Mouse (Mus musculus): ENCODE measurements around the gene Dapp1. TPM values are rescaled to one million over a fixed set of nuclear protein-coding genes. Genes with fewer than 3 reads are reported as not detected.

The Dapp1 gene
- polyA plus RNA-seq, 1 experiment from 2014 or later: 1.8 TPM

DNA sequence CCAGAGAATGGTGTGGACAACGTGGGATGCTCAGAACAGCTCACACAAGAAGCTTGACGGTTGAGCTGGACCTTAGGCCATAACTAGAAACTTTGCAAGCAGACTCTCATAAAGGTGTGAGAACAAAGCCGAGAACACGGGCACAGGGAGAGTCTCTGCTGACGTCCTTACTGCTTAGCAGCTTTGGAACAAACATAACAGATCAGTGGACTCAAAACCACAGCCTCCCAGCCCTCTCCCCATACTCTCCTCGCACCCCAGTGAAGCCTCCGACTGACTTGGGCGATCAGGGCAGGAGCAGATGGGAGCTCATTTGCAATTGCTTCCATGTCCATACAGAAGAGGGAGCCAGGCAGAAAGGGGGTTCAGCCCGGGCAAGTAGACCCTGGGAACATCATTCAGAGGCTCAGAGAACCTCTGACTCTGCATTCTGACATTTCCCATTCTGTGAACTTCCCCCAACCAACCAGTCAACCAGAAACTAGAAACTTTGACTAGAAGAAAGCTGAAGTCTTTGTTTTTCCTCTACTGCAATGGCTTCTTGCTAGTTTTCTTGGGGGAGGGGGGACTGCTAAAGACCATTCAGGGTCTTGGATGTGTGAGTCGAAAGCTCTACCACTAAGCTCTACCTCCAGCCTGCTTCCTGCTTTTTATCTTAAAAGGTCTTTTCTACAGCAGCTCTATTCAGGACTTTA, 31.0 kb downstream of the Dapp1 start:
- H3K36me3 ChIP-seq: no peaks in the 10 kb centered on the region
- WGBS: 82% methylated on average over 10 of the region's 10 CpGs

GRCm38 (mm10) chr3:137947525-137947924, 33.8 kb downstream of the Dapp1 start:
- Histone ChIP-seq H3K4me1 (replicated peaks) (peaks cover 9% of the 10 kb centered on the region), H3K27me3 (no peaks in the 10 kb centered on the region), H3K9ac (no peak overlapping the region), H3K36me3 (no peaks in the 10 kb centered on the region), H3K4me2 (no peak overlapping the region), H3K27ac (no peak overlapping the region), H3K9me3 (no peaks in the 10 kb centered on the region), H3K4me3 (no peak overlapping the region)
- ATAC-seq (ENCODE audit: low FRiP score): no peak
- 84% methylated on average over 4 of the region's 4 CpGs for WGBS

More for the DNA sequence above, 31.0 kb downstream of the Dapp1 start:
- no peak for ATAC-seq (ENCODE audit: low FRiP score)
- H3K27ac ChIP-seq: no peak overlapping the region
- peaks cover 20% of the 10 kb centered on the region for H3K4me1 ChIP-seq (replicated peaks)
- H3K9ac ChIP-seq: no peak overlapping the region
- H3K9me3 ChIP-seq: no peaks in the 10 kb centered on the region
- H3K27me3 ChIP-seq: no peaks in the 10 kb centered on the region
- H3K4me3 ChIP-seq: no peak overlapping the region
- H3K4me2 ChIP-seq: no peak overlapping the region

- Histone ChIP-seq H3K4me3 (no peak overlapping the region), H3K9ac (no peak overlapping the region), H3K36me3 (no peaks in the 10 kb centered on the region), H3K4me1 (replicated peaks) (peaks cover 2% of the 10 kb centered on the region), H3K9me3 (no peaks in the 10 kb centered on the region), H3K4me2 (no peak overlapping the region), H3K27ac (no peak overlapping the region), H3K27me3 (no peaks in the 10 kb centered on the region)
- no peak for ATAC-seq (ENCODE audit: low FRiP score)
- 88% methylated on average over 3 of the region's 3 CpGs for WGBS
Observed at GRCm38 (mm10) chr3:137946827-137947226, 34.5 kb downstream of the Dapp1 start.

GRCm38 (mm10) chr3:137943737-137944154, 37.6 kb downstream of the Dapp1 start:
- Histone ChIP-seq H3K4me2 (no peak overlapping the region), H3K27ac (no peak overlapping the region), H3K4me1 (replicated peaks) (no peaks in the 10 kb centered on the region), H3K36me3 (no peaks in the 10 kb centered on the region), H3K9ac (no peak overlapping the region), H3K9me3 (no peaks in the 10 kb centered on the region), H3K4me3 (no peak overlapping the region), H3K27me3 (no peaks in the 10 kb centered on the region)
- no peak for ATAC-seq (ENCODE audit: low FRiP score)
- WGBS: 85% methylated on average over 6 of the region's 6 CpGs

- ATAC-seq (ENCODE audit: low FRiP score): no peak
- no peaks in the 10 kb centered on the region for H3K36me3 ChIP-seq
- H3K9ac ChIP-seq: no peak overlapping the region
- no peaks in the 10 kb centered on the region for H3K4me1 ChIP-seq (replicated peaks)
- 90% methylated on average over 12 of the region's 12 CpGs for WGBS
- no peaks in the 10 kb centered on the region for H3K27me3 ChIP-seq
- H3K4me3 ChIP-seq: no peak overlapping the region
- no peak overlapping the region for H3K4me2 ChIP-seq
- no peaks in the 10 kb centered on the region for H3K9me3 ChIP-seq
- H3K27ac ChIP-seq: no peak overlapping the region
Observed at GRCm38 (mm10) chr3:137942098-137942622, 39.2 kb downstream of the Dapp1 start.

DNA sequence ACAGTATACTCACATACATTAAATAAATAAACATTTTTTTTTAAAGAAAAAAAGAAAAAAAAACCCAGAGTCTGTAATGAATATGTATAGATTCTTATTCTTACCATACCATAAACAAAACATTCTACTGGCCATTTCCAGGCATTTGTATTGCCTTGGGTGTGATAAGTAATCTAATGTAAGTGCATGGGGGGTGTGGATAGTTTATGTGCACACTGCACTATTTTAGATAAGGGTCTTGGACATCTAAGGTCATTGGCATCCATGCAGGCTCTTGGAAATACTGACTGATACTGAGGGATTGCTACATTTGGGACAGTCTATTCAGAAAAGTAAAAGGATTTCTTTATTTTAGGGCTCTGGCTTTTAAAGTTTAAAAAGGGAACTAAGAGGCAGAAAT, 39.8 kb downstream of the Dapp1 start:
- Histone ChIP-seq H3K4me2 (no peak overlapping the region), H3K27ac (no peak overlapping the region), H3K9ac (no peak overlapping the region), H3K27me3 (no peaks in the 10 kb centered on the region), H3K4me1 (replicated peaks) (no peaks in the 10 kb centered on the region; the same call in 1 of the 2 replicates), H3K4me3 (no peak overlapping the region), H3K36me3 (no peaks in the 10 kb centered on the region), H3K9me3 (no peaks in the 10 kb centered on the region)
- no peak for ATAC-seq (ENCODE audit: low FRiP score)

- Histone ChIP-seq H3K4me2 (no peak overlapping the region), H3K4me3 (no peak overlapping the region), H3K36me3 (no peaks in the 10 kb centered on the region), H3K9me3 (no peaks in the 10 kb centered on the region), H3K9ac (no peak overlapping the region), H3K4me1 (replicated peaks) (peaks cover under 1% of the 10 kb centered on the region), H3K27ac (no peak overlapping the region), H3K27me3 (no peaks in the 10 kb centered on the region)
- ATAC-seq (ENCODE audit: low FRiP score): no peak
- 82% methylated on average over 4 of the region's 4 CpGs for WGBS
Observed at GRCm38 (mm10) chr3:137940757-137941156, 40.6 kb downstream of the Dapp1 start.

- H3K4me2 ChIP-seq: peak overlapping the region; percentile 13; the same call in 1 of the 2 replicates
Observed at GRCm38 (mm10) chr3:137938608-137939007, 42.7 kb downstream of the Dapp1 start.

DNA sequence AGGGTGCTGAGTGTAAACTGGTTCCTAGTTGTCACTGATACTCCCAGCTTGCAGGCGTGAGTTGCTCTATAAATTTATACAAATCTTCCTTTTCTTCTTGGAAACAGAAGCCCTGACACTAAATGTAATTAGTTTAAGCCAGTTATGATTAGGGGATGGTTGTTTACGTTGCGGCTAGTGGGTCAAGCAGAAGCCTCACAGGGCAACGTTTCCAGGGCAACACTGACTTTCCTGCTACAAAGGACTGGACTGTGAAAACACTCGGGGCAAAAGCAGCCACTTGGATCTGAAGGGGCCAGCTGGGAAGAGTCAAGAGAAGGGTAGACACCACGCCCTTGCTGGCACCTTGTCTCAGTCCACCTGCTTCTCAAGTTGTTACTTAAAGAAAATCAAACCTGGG, 44.8 kb downstream of the Dapp1 start:
- 37% methylated on average over 6 of the region's 6 CpGs for WGBS
- Histone ChIP-seq H3K27me3 (no peaks in the 10 kb centered on the region), H3K36me3 (peaks cover 3% of the 10 kb centered on the region), H3K4me2 (no peak overlapping the region), H3K9ac (no peak overlapping the region), H3K4me1 (replicated peaks) (peaks cover 5% of the 10 kb centered on the region), H3K9me3 (no peaks in the 10 kb centered on the region), H3K4me3 (no peak overlapping the region), H3K27ac (no peak overlapping the region)
- ATAC-seq (ENCODE audit: low FRiP score): no peak

More at GRCm38 (mm10) chr3:137938608-137939007, 42.7 kb downstream of the Dapp1 start:
- Histone ChIP-seq H3K9ac (no peak overlapping the region), H3K27ac (no peak overlapping the region), H3K36me3 (no peaks in the 10 kb centered on the region), H3K27me3 (no peaks in the 10 kb centered on the region), H3K4me3 (no peak overlapping the region), H3K9me3 (no peaks in the 10 kb centered on the region), H3K4me1 (replicated peaks) (peaks cover 5% of the 10 kb centered on the region)
- WGBS: 37% methylated on average over 6 of the region's 6 CpGs
- ATAC-seq (ENCODE audit: low FRiP score): peak; percentile 63; the same call in 1 of the 2 replicates

GRCm38 (mm10) chr3:137935570-137936525, 45.5 kb downstream of the Dapp1 start:
- Histone ChIP-seq H3K9ac (no peak overlapping the region), H3K4me3 (no peak overlapping the region), H3K4me1 (replicated peaks) (peaks cover 5% of the 10 kb centered on the region), H3K27ac (no peak overlapping the region), H3K9me3 (no peaks in the 10 kb centered on the region), H3K36me3 (peaks cover 8% of the 10 kb centered on the region), H3K27me3 (no peaks in the 10 kb centered on the region), H3K4me2 (no peak overlapping the region)
- WGBS: 39% methylated on average over 5 of the region's 5 CpGs
- ATAC-seq (ENCODE audit: low FRiP score): no peak

DNA sequence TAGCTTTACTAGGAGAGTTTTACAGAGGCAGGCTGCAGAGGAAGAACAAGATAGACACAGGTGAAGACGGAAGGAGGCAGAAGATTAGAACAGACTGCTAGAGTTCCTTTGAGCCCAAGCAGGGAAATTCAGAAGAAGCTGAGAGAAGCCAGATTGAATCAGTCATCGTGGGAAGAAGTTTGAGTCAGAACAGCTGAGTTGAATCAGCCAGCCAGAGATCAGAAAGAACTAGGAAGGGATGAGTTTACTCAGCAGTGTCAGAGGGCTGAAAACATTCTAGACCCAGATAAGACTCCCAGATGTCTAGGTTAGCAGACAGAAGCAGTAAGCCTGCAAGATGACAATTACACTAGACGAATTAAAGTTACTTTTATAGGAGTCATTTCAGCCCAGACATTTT, 47.4 kb downstream of the Dapp1 start:
- ATAC-seq (ENCODE audit: low FRiP score): no peak
- 93% methylated on average over 3 of the region's 3 CpGs for WGBS
- Histone ChIP-seq H3K4me2 (no peak overlapping the region), H3K9ac (no peak overlapping the region), H3K9me3 (no peaks in the 10 kb centered on the region), H3K27ac (no peak overlapping the region), H3K36me3 (peaks cover 21% of the 10 kb centered on the region), H3K4me3 (no peak overlapping the region), H3K4me1 (replicated peaks) (peaks cover 5% of the 10 kb centered on the region), H3K27me3 (no peaks in the 10 kb centered on the region)

DNA sequence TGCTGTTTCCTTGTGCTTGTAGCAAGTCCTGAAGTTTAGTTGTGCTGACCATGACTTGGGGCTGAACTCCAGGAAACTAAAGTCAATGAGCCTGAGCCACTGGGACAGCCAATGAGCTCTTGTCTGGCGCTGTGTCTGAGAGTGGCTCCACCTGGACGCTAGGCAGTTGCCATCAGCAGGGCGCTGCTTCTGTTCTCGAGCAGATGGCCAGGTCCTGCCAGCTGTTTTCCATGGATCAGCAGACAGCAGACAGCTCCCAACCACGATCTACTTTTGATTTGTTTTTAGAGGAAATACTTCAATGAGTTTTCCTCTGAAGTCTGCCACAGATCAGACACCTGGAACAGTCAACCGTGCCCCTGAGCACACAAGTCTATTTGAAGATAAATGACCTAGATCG, 48.6 kb downstream of the Dapp1 start:
- Histone ChIP-seq H3K36me3 (peaks cover 29% of the 10 kb centered on the region), H3K9me3 (no peaks in the 10 kb centered on the region), H3K27ac (no peak overlapping the region), H3K4me2 (no peak overlapping the region), H3K4me1 (replicated peaks) (peaks cover 5% of the 10 kb centered on the region), H3K4me3 (no peak overlapping the region), H3K27me3 (no peaks in the 10 kb centered on the region), H3K9ac (no peak overlapping the region)
- no peak for ATAC-seq (ENCODE audit: low FRiP score)
- WGBS: 78% methylated on average over 7 of the region's 7 CpGs

Data from hindbrain, embryonic 13.5 days (tissue).